ENCODE assay signal across 8 mouse cellular contexts in genomic region chr7:67371351-67371890, GRCm38 (mm10). TPM values are rescaled to one million over a fixed set of nuclear protein-coding genes. Genes with fewer than 3 reads are reported as not detected.
DNase-seq lines count a peak whose midpoint lies in the region; ATAC-seq and TF ChIP-seq lines count a peak whose summit lies in the region.

No protein-coding gene starts in this region.

- H3K9me3 ChIP-seq in heart, embryonic 12.5 days (replicated peaks): no peaks in the 10 kb centered on the region
- H3K9me3 ChIP-seq in ES-Bruce4 (replicated peaks; ENCODE audit: control insufficient read depth, insufficient read depth, low read length, poor library complexity, severe bottlenecking): peaks cover 2% of the 10 kb centered on the region; the same call in 1 of the 2 replicates
- no peaks in the 10 kb centered on the region for H3K9me3 ChIP-seq in forebrain, embryonic 14.5 days (replicated peaks; ENCODE audit: control insufficient read depth, low read length)
- H3K9me3 ChIP-seq in liver, embryonic 15.5 days (replicated peaks): no peaks in the 10 kb centered on the region

- no peak for ATAC-seq in heart, embryonic 12.5 days (ENCODE audit: insufficient number of reproducible peaks, low FRiP score)
- no peak for ATAC-seq in forebrain, embryonic 14.5 days
- ATAC-seq in liver, embryonic 15.5 days (ENCODE audit: insufficient read depth): no peak

- TF ChIP-seq EP300 in ES-Bruce4 (IDR thresholded peaks at IDR 0.05; ENCODE audit: insufficient read depth, low read depth, low read length): no peak

- H3K9ac ChIP-seq in heart, embryonic 12.5 days: peak overlapping the region; percentile 100
- H3K9ac ChIP-seq in ES-Bruce4 (ENCODE audit: low read depth, poor library complexity, severe bottlenecking): peak overlapping the region; percentile 97
- peak overlapping the region; percentile 96 for H3K9ac ChIP-seq in forebrain, embryonic 14.5 days (ENCODE audit: low read length)
- H3K9ac ChIP-seq in liver, embryonic 15.5 days: peak overlapping the region; percentile 95

- no peak for TF ChIP-seq CTCF in ES-Bruce4 (IDR thresholded peaks at IDR 0.05; ENCODE audit: low read depth, low read length)

- 9% methylated on average over 10 of the region's 10 CpGs for WGBS in heart, embryonic 12.5 days
- WGBS in forebrain, embryonic 14.5 days: 13% methylated on average over 10 of the region's 10 CpGs
- WGBS in liver, embryonic 15.5 days (ENCODE audit: insufficient replicate concordance): 9% methylated on average over 10 of the region's 10 CpGs

- peak overlapping the region; percentile 98 for H3K4me2 ChIP-seq in heart, embryonic 12.5 days
- H3K4me2 ChIP-seq in forebrain, embryonic 14.5 days (ENCODE audit: low read length): peak overlapping the region; percentile 96
- peak overlapping the region; percentile 99 for H3K4me2 ChIP-seq in liver, embryonic 15.5 days

- peaks cover 36% of the 10 kb centered on the region for H3K4me1 ChIP-seq in heart, embryonic 12.5 days (replicated peaks)
- no peaks in the 10 kb centered on the region for H3K4me1 ChIP-seq in ES-Bruce4 (ENCODE audit: control insufficient read depth, insufficient read depth, low read length)
- peaks cover 3% of the 10 kb centered on the region for H3K4me1 ChIP-seq in forebrain, embryonic 14.5 days (ENCODE audit: control insufficient read depth, insufficient read depth, low read length)
- H3K4me1 ChIP-seq in liver, embryonic 15.5 days (replicated peaks): peaks cover 38% of the 10 kb centered on the region

- no peak for DNase-seq in heart, adult 11 months
- DNase-seq in forebrain, embryonic 14.5 days (ENCODE audit: low spot score): peak; percentile 24
- no peak for DNase-seq in right cerebral cortex, postnatal 4 days
- DNase-seq in left cerebral cortex, adult 8-10 months (ENCODE audit: low spot score in 2 of 2): no peak
- DNase-seq in layer of hippocampus, adult 9-11 months: no peak

- H3K4me3 ChIP-seq in heart, embryonic 12.5 days: peak overlapping the region; percentile 79
- peak overlapping the region; percentile 95 for H3K4me3 ChIP-seq in ES-Bruce4 (ENCODE audit: low read depth, low read length)
- H3K4me3 ChIP-seq in forebrain, embryonic 14.5 days (ENCODE audit: low read depth, low read length): peak overlapping the region; percentile 83
- peak overlapping the region; percentile 91 for H3K4me3 ChIP-seq in liver, embryonic 15.5 days (replicated peaks)

- no peak for TF ChIP-seq POLR2A in ES-Bruce4 (IDR thresholded peaks at IDR 0.05; ENCODE audit: insufficient read depth, low read length)

- 0 out of 2 replicates have a peak, but pooled peaks cover 4% of the 10 kb centered on the region for H3K36me3 ChIP-seq in heart, embryonic 12.5 days
- H3K36me3 ChIP-seq in ES-Bruce4 (ENCODE audit: control insufficient read depth, insufficient read depth, low read length, poor library complexity, severe bottlenecking): no peaks in the 10 kb centered on the region
- no peaks in the 10 kb centered on the region for H3K36me3 ChIP-seq in forebrain, embryonic 14.5 days (ENCODE audit: control insufficient read depth, insufficient read depth, low read length)
- no peaks in the 10 kb centered on the region for H3K36me3 ChIP-seq in liver, embryonic 15.5 days (replicated peaks)

- H3K27me3 ChIP-seq in heart, embryonic 12.5 days (replicated peaks): no peaks in the 10 kb centered on the region
- no peaks in the 10 kb centered on the region for H3K27me3 ChIP-seq in ES-Bruce4 (ENCODE audit: control insufficient read depth, insufficient read depth, low read length, poor library complexity, severe bottlenecking)
- no peaks in the 10 kb centered on the region for H3K27me3 ChIP-seq in forebrain, embryonic 14.5 days (replicated peaks; ENCODE audit: control insufficient read depth, insufficient read depth, low read length)
- H3K27me3 ChIP-seq in liver, embryonic 15.5 days: no peaks in the 10 kb centered on the region; the same call in 1 of the 2 replicates

- H3K27ac ChIP-seq in heart, embryonic 12.5 days (ENCODE audit: poor library complexity, severe bottlenecking): peak overlapping the region; percentile 100
- H3K27ac ChIP-seq in ES-Bruce4 (ENCODE audit: insufficient read depth, low read length): no peak overlapping the region
- H3K27ac ChIP-seq in forebrain, embryonic 14.5 days (ENCODE audit: low read depth, low read length): no peak overlapping the region
- H3K27ac ChIP-seq in liver, embryonic 15.5 days (replicated peaks): peak overlapping the region; percentile 92

RNA-seq across cellular contexts. Expression of gene Mef2a, which starts 1.2 kb away (rescaled TPM):
- 93.6 and 105 TPM in 2 replicates for polyA plus RNA-seq in heart, embryonic 12.5 days (2016; fragmentation: Nextera tagmentation; extraction: Ambion mirVana)
- polyA plus RNA-seq in ES-Bruce4 (2011; ENCODE audit: insufficient read depth, insufficient read length, low read depth, missing spikeins): 29.5 and 31.6 TPM in 2 replicates
- 27.9 and 39.4 TPM in 2 replicates for polyA plus RNA-seq in forebrain, embryonic 14.5 days (2014; fragmentation: Nextera tagmentation; extraction: Ambion mirVana)
- polyA plus RNA-seq in liver, embryonic 15.5 days (2015; fragmentation: Nextera tagmentation; extraction: Ambion mirVana): 10.8 and 10.9 TPM in 2 replicates
- total RNA-seq in left cerebral cortex, adult 8-10 months (2022): 100 to 1,000 TPM; 122 to 131 (median 125) TPM

Comparison
In these comparisons a context has a peak if more than half of its experiments do, and no peak if none do; other contexts are left out.
1. H3K27ac ChIP-seq: peak in heart, embryonic 12.5 days (single experiment) and liver, embryonic 15.5 days (single experiment); none in ES-Bruce4 (single experiment) and forebrain, embryonic 14.5 days (single experiment).
2. Peak in every context shown above with its lines, with median percentiles within 50 percentile points of each other: H3K4me2 ChIP-seq, H3K4me3 ChIP-seq and H3K9ac ChIP-seq.